Mouse (Mus musculus) myocyte (in vitro differentiated cells): ENCODE results near the gene Nphs1.

Experiments used
- E2F4 ChIP-seq: IDR thresholded peaks from one replicate; pipeline ENCODE4 v1.6.1; 2011; ENCODE audit warnings: mild to moderate bottlenecking, control low read depth, moderate library complexity; ENCODE audit not compliant: insufficient read depth
- MAX ChIP-seq: IDR thresholded peaks from one replicate; pipeline ENCODE4 v1.6.1; 2011; ENCODE audit warnings: low read depth, mild to moderate bottlenecking, control low read depth
- MYOD1 ChIP-seq, 3 experiments: IDR thresholded peaks; one replicate each; pipeline ENCODE4 v1.6.1; 2011; ENCODE audit warnings: control low read depth in 2 of 3, low read depth in 2 of 3, mild to moderate bottlenecking in 2 of 3, moderate library complexity in 1 of 3; ENCODE audit not compliant: insufficient read length in 2 of 3, control insufficient read depth in 1 of 3
- POLR2A ChIP-seq: IDR thresholded peaks from one replicate; pipeline ENCODE4 v1.6.1; 2011; ENCODE audit warnings: low read depth, mild to moderate bottlenecking, control low read depth, moderate library complexity; ENCODE audit not compliant: insufficient read length
- POLR2AphosphoS2 ChIP-seq: IDR thresholded peaks from one replicate; pipeline ENCODE4 v1.6.1; 2011; ENCODE audit warnings: low read depth, control low read depth; ENCODE audit not compliant: insufficient read length
- REST ChIP-seq: IDR thresholded peaks from one replicate; pipeline ENCODE4 v1.6.1; 2011; ENCODE audit warnings: mild to moderate bottlenecking, control low read depth, moderate library complexity; ENCODE audit not compliant: insufficient read depth, insufficient read length
- SRF ChIP-seq: IDR thresholded peaks from one replicate; pipeline ENCODE4 v1.6.1; 2011; ENCODE audit warnings: low read depth; ENCODE audit not compliant: control insufficient read depth, insufficient read length
- TCF3 ChIP-seq: IDR thresholded peaks from one replicate; pipeline ENCODE4 v1.6.1; 2011; ENCODE audit warnings: low read depth, control low read depth; ENCODE audit not compliant: insufficient read length
- USF1 ChIP-seq: IDR thresholded peaks from one replicate; pipeline ENCODE4 v1.6.1; 2011; ENCODE audit warnings: low read depth, mild to moderate bottlenecking, control low read depth, moderate library complexity

DNA sequence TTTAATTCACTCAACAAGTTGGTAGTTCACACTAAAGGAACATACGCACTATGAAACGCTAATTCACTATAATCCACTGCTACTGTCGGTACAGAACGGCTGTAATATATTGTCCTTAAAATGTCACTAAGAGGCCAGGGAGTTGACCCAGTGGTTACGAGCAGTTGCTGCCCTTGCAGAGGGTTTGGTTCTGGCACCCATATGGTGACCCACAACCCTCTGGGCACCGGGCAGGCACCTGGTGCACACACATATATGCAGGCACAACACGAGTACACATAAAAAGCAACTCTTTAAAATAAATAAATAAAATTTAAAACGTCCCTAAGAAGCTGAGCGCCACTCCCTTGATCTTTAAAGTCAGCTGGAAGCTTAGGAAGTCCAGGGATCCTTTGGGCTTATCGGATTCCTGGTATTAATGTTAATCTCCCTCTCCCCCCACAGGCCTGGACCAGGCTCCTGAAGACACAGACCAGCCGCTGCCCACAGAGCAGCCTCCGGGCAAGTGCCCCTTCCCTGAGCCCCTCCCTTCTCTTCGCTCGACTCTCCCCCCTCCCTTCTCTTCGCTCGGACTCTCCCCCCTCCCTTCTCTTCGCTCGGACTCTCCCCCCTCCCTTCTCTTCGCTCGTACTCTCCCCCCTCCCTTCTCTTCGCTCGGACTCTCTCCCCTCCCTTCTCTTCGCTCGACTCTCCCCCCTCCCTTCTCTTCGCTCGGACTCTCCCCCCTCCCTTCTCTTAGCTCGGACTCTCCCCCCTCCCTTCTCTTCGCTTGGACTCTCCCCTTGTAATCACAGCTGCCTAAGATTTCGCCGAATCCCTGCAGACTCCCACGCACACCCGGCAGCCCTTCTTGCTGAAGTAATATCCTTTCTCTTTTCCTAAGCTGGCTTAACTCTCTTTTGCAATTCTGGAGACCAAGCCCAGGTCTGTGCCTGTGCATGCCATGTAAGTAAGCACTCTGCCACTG, 19.6 kb downstream of the Nphs1 start:
- TF ChIP-seq POLR2A (no peak), USF1 (no peak), MAX (no peak), POLR2AphosphoS2 (no peak), SRF (no peak), MYOD1 (IDR thresholded peaks at IDR 0.05; ENCODE audit: control insufficient read depth in 1 of 3, insufficient read length in 2 of 3, low read depth in 2 of 3) (no peak), E2F4 (no peak), TCF3 (no peak), REST (no peak)
